Mouse (Mus musculus) adrenal gland, postnatal 14 days (tissue): ENCODE data around the gene Gm21874. TPM values are rescaled to one million over a fixed set of nuclear protein-coding genes. Genes with fewer than 3 reads are reported as not detected.
"Not testable (repeated sequence)": the region's sequence is repeated elsewhere in the genome, so short reads cannot be mapped to it uniquely, and the experiment has no call there.

Experiments used
- DNase-seq: peaks from one replicate; pipeline ENCODE4 v3.0.0; 2021; ENCODE audit warnings: mixed read lengths
- long read RNA-seq, 2 experiments: library from polyadenylated mRNA; stranded (forward); transcript quantifications; one replicate each; pipeline ENCODE4 v2.0.0; 2021
- total RNA-seq: library from RNA; stranded (reverse); gene quantifications from 2 replicates; pipeline ENCODE4 v1.2.3, GENCODE M21; 2021

The Gm21874 gene
- not detected in 2 replicates for total RNA-seq
- long read RNA-seq, experiment 1, result 0 reads
- long read RNA-seq, experiment 2, result 0 reads

DNA sequence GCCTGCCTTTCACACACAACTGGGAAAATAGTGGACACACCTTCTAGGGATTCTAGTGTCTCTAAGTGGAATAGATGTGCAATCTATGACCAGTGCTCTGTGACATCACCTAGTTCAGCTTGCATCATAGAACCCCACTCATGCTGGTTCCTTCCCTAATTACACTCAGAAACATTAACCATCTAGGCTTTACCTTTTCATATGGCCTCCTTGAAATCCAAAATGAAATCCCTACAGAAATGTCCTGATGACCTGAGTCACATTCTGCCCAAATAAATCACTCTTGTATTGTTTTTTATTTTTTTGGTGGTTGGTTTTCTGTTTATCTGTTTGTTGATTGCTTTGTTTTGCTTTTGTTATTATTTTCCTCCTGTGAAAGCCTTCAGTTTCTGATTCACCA is at the start of gene Gm21874:
Gm21874 (minus strand) TSS at position 101 of the 400 bp plus-strand sequence.
- DNase-seq, result not testable (repeated sequence)

Other genes starting within 250 kb of the Gm21874 start
- not detected in 2 replicates for gene Gm21721, start 214.0 kb downstream of the Gm21874 start, total RNA-seq
- gene Gm21812, start 69.0 kb downstream of the Gm21874 start, total RNA-seq, result not detected in 2 replicates